Mouse (Mus musculus): ENCODE results near the gene Wdr31.

DNA sequence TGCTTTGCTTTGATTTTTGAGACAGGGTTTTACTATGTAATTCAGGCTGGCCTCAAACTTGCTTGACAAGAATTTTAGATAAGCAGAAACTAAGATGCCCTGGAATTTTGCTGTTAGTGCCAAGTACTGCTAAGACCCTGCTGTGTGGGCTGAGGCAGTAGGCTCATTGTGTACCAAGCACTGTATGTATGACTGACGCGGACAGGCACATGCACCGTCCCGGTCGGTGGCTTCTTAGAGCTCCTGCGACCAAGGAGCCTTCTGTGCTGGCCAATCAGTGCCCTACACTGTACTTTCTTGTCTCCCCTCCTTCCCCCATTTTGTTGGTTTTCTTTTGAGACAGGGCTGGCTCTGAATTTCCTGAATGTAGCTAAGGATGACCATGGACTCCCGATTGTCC, 44.3 kb upstream of the Wdr31 start:
- TF ChIP-seq GATA1 (IDR thresholded peaks at IDR 0.05; ENCODE audit: borderline replicate concordance, low read length), result no peak
- TF ChIP-seq FLI1 (IDR thresholded peaks at IDR 0.05; ENCODE audit: low read length), result no peak

Data from megakaryocyte, embryonic 14.5 days (primary cell).